Mouse (Mus musculus): Measurements from ENCODE around the gene Scap. TPM values are rescaled to one million over a fixed set of nuclear protein-coding genes. Genes with fewer than 3 reads are reported as not detected.

Gene Scap
- polyA plus RNA-seq, 1 experiment, result 13.3 TPM

GRCm38 (mm10) chr9:110345057-110345739 lies 12.1 kb downstream of the Scap start:
- Histone ChIP-seq H3K36me3 (ENCODE audit: control insufficient read depth, insufficient read depth, low read length) (no peaks in the 10 kb centered on the region), H3K4me1 (ENCODE audit: control insufficient read depth, insufficient read depth, low read length) (no peaks in the 10 kb centered on the region)
- TF ChIP-seq CTCF (IDR thresholded peaks at IDR 0.05; ENCODE audit: control insufficient read depth, insufficient read depth, insufficient replicate concordance, low read depth, low read length) (no peak), POLR2A (IDR thresholded peaks at IDR 0.05; ENCODE audit: control insufficient read depth, low read depth, low read length) (no peak)

GRCm38 (mm10) chr9:110348899-110349298 lies 15.8 kb downstream of the Scap start:
- H3K4me3 ChIP-seq (ENCODE audit: control insufficient read depth, low read depth, low read length), result no peak overlapping the region
- H3K4me1 ChIP-seq (ENCODE audit: control insufficient read depth, insufficient read depth, low read length), result no peaks in the 10 kb centered on the region
- no peaks in the 10 kb centered on the region for H3K27me3 ChIP-seq (ENCODE audit: control insufficient read depth, insufficient read depth, low read length)
- H3K36me3 ChIP-seq (ENCODE audit: control insufficient read depth, insufficient read depth, low read length), result no peaks in the 10 kb centered on the region
- no peak overlapping the region for H3K27ac ChIP-seq (ENCODE audit: control insufficient read depth, insufficient read depth, low read depth, low read length)
- TF ChIP-seq CTCF (IDR thresholded peaks at IDR 0.05; ENCODE audit: control insufficient read depth, insufficient read depth, insufficient replicate concordance, low read depth, low read length) (no peak), POLR2A (IDR thresholded peaks at IDR 0.05; ENCODE audit: control insufficient read depth, low read depth, low read length) (no peak)

More at GRCm38 (mm10) chr9:110345057-110345739, 12.1 kb downstream of the Scap start:
- Histone ChIP-seq H3K27me3 (ENCODE audit: control insufficient read depth, insufficient read depth, low read length) (no peaks in the 10 kb centered on the region), H3K4me3 (ENCODE audit: control insufficient read depth, low read depth, low read length) (no peak overlapping the region), H3K27ac (ENCODE audit: control insufficient read depth, insufficient read depth, low read depth, low read length) (no peak overlapping the region)

GRCm38 (mm10) chr9:110350188-110350587 lies 17.1 kb downstream of the Scap start:
- no peaks in the 10 kb centered on the region for H3K4me1 ChIP-seq (ENCODE audit: control insufficient read depth, insufficient read depth, low read length)

GRCm38 (mm10) chr9:110350612-110351011 lies 17.5 kb downstream of the Scap start:
- H3K27ac ChIP-seq (ENCODE audit: control insufficient read depth, insufficient read depth, low read depth, low read length), result no peak overlapping the region
- no peaks in the 10 kb centered on the region for H3K36me3 ChIP-seq (ENCODE audit: control insufficient read depth, insufficient read depth, low read length)
- H3K27me3 ChIP-seq (ENCODE audit: control insufficient read depth, insufficient read depth, low read length), result no peaks in the 10 kb centered on the region
- H3K4me1 ChIP-seq (ENCODE audit: control insufficient read depth, insufficient read depth, low read length), result no peaks in the 10 kb centered on the region
- TF ChIP-seq CTCF (IDR thresholded peaks at IDR 0.05; ENCODE audit: control insufficient read depth, insufficient read depth, insufficient replicate concordance, low read depth, low read length), result no peak
- TF ChIP-seq POLR2A (IDR thresholded peaks at IDR 0.05; ENCODE audit: control insufficient read depth, low read depth, low read length), result no peak
- H3K4me3 ChIP-seq (ENCODE audit: control insufficient read depth, low read depth, low read length), result no peak overlapping the region

More at GRCm38 (mm10) chr9:110350188-110350587, 17.1 kb downstream of the Scap start:
- TF ChIP-seq CTCF (IDR thresholded peaks at IDR 0.05; ENCODE audit: control insufficient read depth, insufficient read depth, insufficient replicate concordance, low read depth, low read length), result no peak
- no peak for TF ChIP-seq POLR2A (IDR thresholded peaks at IDR 0.05; ENCODE audit: control insufficient read depth, low read depth, low read length)
- Histone ChIP-seq H3K4me3 (ENCODE audit: control insufficient read depth, low read depth, low read length) (no peak overlapping the region), H3K27ac (ENCODE audit: control insufficient read depth, insufficient read depth, low read depth, low read length) (no peak overlapping the region), H3K27me3 (ENCODE audit: control insufficient read depth, insufficient read depth, low read length) (no peaks in the 10 kb centered on the region), H3K36me3 (ENCODE audit: control insufficient read depth, insufficient read depth, low read length) (no peaks in the 10 kb centered on the region)

- Histone ChIP-seq H3K4me1 (ENCODE audit: control insufficient read depth, insufficient read depth, low read length) (no peaks in the 10 kb centered on the region), H3K36me3 (ENCODE audit: control insufficient read depth, insufficient read depth, low read length) (no peaks in the 10 kb centered on the region), H3K27me3 (ENCODE audit: control insufficient read depth, insufficient read depth, low read length) (no peaks in the 10 kb centered on the region), H3K27ac (ENCODE audit: control insufficient read depth, insufficient read depth, low read depth, low read length) (no peak overlapping the region), H3K4me3 (ENCODE audit: control insufficient read depth, low read depth, low read length) (no peak overlapping the region)
- no peak for TF ChIP-seq CTCF (IDR thresholded peaks at IDR 0.05; ENCODE audit: control insufficient read depth, insufficient read depth, insufficient replicate concordance, low read depth, low read length)
- no peak for TF ChIP-seq POLR2A (IDR thresholded peaks at IDR 0.05; ENCODE audit: control insufficient read depth, low read depth, low read length)
Observed at GRCm38 (mm10) chr9:110351350-110351749, 18.3 kb downstream of the Scap start.

GRCm38 (mm10) chr9:110351932-110352632 lies 19.0 kb downstream of the Scap start:
- Histone ChIP-seq H3K27ac (ENCODE audit: control insufficient read depth, insufficient read depth, low read depth, low read length) (no peak overlapping the region), H3K36me3 (ENCODE audit: control insufficient read depth, insufficient read depth, low read length) (no peaks in the 10 kb centered on the region), H3K27me3 (ENCODE audit: control insufficient read depth, insufficient read depth, low read length) (no peaks in the 10 kb centered on the region), H3K4me1 (ENCODE audit: control insufficient read depth, insufficient read depth, low read length) (no peaks in the 10 kb centered on the region), H3K4me3 (ENCODE audit: control insufficient read depth, low read depth, low read length) (no peak overlapping the region)
- TF ChIP-seq CTCF (IDR thresholded peaks at IDR 0.05; ENCODE audit: control insufficient read depth, insufficient read depth, insufficient replicate concordance, low read depth, low read length), result no peak
- TF ChIP-seq POLR2A (IDR thresholded peaks at IDR 0.05; ENCODE audit: control insufficient read depth, low read depth, low read length), result no peak

- no peaks in the 10 kb centered on the region for H3K4me1 ChIP-seq (ENCODE audit: control insufficient read depth, insufficient read depth, low read length)
- H3K4me3 ChIP-seq (ENCODE audit: control insufficient read depth, low read depth, low read length), result no peak overlapping the region
- no peaks in the 10 kb centered on the region for H3K36me3 ChIP-seq (ENCODE audit: control insufficient read depth, insufficient read depth, low read length)
- no peak overlapping the region for H3K27ac ChIP-seq (ENCODE audit: control insufficient read depth, insufficient read depth, low read depth, low read length)
- TF ChIP-seq POLR2A (IDR thresholded peaks at IDR 0.05; ENCODE audit: control insufficient read depth, low read depth, low read length) (no peak), CTCF (IDR thresholded peaks at IDR 0.05; ENCODE audit: control insufficient read depth, insufficient read depth, insufficient replicate concordance, low read depth, low read length) (no peak)
- no peaks in the 10 kb centered on the region for H3K27me3 ChIP-seq (ENCODE audit: control insufficient read depth, insufficient read depth, low read length)
Observed at GRCm38 (mm10) chr9:110358341-110358740, 25.3 kb downstream of the Scap start.

All from testis, adult 2 months (tissue).